Mouse (Mus musculus) brown adipose tissue, adult 24 weeks (tissue): ENCODE measurements around the gene Bnc2. TPM values are rescaled to one million over a fixed set of nuclear protein-coding genes. Genes with fewer than 3 reads are reported as not detected.

Source experiments
- H3K27ac ChIP-seq: fragments of 200-500 bp; replicated peaks from 2 replicates; pipeline ENCODE4 v1.5.1; 2012; ENCODE audit warnings: low read depth, mild to moderate bottlenecking, low read length
- H3K4me1 ChIP-seq: fragments of 200-500 bp; 2 replicates; pipeline ENCODE4 v1.6.1; 2012; ENCODE audit warnings: low read length, mixed read lengths; ENCODE audit not compliant: control insufficient read depth, insufficient read depth, insufficient read length
- H3K4me3 ChIP-seq: fragments of 200-500 bp; 2 replicates; pipeline ENCODE4 v1.5.1; 2012; ENCODE audit warnings: low read depth, mild to moderate bottlenecking, low read length, moderate library complexity; ENCODE audit not compliant: insufficient read depth
- polyA plus RNA-seq: library from polyadenylated mRNA; stranded (reverse); fragments of >200 nt; gene quantifications from 2 replicates; pipeline ENCODE4 v1.2.4, GENCODE M21; 2012; ENCODE audit not compliant: missing spikeins, insufficient read depth, insufficient read length

The Bnc2 gene
- polyA plus RNA-seq, 1 experiment: 2.2 TPM

DNA sequence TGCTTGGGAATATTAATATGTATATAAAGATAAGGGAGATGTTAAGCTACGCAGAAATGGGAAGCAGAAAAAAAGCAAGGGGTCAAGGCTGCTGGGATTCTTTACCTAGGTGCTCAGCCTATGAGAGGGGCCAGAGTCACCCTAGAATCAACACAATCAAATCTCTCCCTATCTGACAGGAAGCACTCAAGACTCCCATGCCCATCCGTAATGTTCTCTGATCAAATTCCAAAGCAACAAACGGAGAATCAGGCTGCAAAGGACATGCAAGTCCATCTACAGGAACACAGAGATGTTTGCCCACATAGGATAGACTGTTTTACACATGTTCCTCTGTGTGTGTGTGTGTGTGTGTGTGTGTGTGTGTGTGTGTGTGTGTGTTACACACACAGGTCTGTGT, 13.7 kb downstream of the Bnc2 start:
- H3K4me1 ChIP-seq: no peaks in the 10 kb centered on the region
- no peak overlapping the region for H3K27ac ChIP-seq

DNA sequence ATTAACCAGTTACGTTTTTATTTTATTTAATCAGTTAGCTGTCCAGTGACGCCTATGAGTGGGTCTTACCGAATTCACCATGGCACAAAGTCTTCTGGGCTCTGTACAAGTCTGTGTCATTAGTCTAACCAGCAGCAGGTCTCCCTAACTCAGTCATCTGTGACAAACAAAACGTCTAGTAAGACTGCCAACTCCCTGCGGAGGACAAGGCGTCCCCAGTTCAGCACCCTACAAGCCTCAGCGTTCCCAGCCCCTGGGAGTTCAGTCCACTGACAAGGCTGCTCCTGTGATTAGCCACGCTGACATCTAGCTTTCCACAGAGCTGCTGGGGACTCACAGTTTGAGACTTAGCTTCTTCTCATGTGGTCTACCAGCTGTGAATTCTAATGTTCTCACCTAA, 23.3 kb downstream of the Bnc2 start:
- no peak overlapping the region for H3K4me3 ChIP-seq
- no peak overlapping the region for H3K27ac ChIP-seq
- H3K4me1 ChIP-seq: no peaks in the 10 kb centered on the region; the same call in 1 of the 2 replicates

More for the DNA sequence above, 13.7 kb downstream of the Bnc2 start:
- H3K4me3 ChIP-seq: no peak overlapping the region

DNA sequence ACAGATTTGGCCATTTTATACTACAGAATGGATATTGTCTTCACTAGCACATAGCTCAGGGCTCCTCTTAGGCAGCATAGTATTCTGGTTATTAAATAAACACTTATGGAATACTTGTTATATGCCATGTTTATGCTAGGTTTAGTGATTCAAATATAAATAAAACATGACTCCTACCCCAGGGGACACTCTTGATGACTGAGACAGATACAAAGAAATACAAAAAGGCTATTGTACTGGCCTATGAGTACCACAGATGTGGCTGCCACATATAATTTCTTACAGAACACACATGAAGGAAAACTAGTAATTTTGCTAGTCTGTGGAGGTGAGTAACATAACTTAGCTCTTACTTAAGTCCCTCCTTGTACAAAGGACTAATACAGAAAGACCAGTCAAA, 28.5 kb downstream of the Bnc2 start:
- H3K4me1 ChIP-seq: no peaks in the 10 kb centered on the region
- no peak overlapping the region for H3K27ac ChIP-seq

DNA sequence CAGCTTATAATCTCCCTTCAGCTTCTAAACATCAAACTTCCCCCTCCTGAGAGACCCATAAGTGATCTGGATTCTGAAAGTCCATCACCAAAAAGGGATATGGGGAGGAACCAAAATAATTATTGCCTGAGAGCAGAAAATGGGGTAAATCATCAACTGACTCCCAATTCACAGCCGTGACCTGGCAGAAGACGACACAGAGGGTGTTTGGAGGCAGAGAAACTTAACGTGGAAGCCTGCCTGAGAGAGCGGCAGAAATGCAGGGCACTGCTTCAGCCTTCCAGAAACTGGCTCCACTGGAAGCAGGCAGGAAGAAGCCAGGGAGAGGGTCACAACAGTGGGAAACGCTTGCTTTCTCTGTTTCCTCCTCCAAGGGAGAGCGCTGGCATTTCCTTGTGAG, 35.9 kb downstream of the Bnc2 start:
- H3K27ac ChIP-seq: no peak overlapping the region
- no peaks in the 10 kb centered on the region for H3K4me1 ChIP-seq
- no peak overlapping the region for H3K4me3 ChIP-seq

More for the DNA sequence above, 28.5 kb downstream of the Bnc2 start:
- no peak overlapping the region for H3K4me3 ChIP-seq

DNA sequence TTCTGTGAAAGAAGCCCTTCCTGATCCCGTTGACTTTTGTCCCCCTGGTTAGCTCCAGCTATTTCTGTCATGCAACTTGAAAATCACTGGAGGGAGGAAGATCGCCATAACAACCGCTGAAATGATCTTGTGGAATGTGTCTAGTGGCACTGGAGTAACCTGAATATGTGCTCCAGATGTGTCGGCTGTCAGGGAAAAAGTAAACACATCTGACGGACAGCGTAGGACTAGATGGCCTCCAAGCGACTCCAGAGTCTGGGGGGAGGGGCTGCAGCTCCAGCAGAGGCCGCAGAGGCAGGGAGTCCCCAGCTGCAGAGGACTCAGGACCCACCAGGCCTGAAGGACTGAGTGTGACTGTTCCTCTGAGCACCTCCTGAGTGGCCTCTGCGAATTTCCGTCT, 37.4 kb downstream of the Bnc2 start:
- Histone ChIP-seq H3K4me1 (no peaks in the 10 kb centered on the region), H3K27ac (no peak overlapping the region), H3K4me3 (peak overlapping the region; percentile 26)

DNA sequence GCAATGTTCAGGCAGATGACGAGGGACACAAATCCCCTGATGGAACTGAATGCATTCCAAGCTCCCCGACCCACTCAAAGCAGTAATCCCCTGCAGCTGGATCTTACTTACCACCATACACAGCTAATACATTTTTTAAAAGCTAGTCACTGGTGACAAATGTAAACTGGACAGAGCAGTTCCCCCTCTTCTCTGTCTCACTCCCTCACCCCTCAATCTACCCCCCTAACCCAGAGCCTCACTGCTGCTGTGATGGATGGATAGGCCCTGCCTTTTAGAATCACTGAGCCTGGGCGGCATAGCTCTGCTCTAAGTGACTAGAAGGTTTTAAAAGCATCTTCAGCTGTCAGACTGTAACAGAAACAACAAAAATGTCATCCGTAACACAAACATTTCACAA, 40.3 kb downstream of the Bnc2 start:
- no peak overlapping the region for H3K27ac ChIP-seq
- no peaks in the 10 kb centered on the region for H3K4me1 ChIP-seq
- H3K4me3 ChIP-seq: no peak overlapping the region

DNA sequence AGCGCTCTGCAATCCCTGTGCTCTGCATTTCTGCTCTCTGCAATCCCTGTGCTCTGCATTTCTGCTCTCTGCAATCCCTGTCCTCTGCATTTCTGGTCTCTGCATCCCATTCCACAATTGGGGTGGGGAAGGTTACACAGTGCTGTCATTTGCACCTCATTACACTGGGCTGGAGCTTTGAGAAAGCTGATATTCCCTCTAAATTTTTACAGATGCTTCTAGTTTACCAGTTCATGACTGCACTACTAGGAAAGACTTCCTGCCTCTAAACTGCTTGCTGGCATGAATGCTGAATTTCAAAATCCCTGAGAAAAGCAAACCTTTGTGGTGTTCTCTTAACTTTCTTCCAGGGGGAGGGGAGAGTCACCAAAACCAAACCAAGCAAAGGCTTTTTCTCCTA, 41.1 kb downstream of the Bnc2 start:
- Histone ChIP-seq H3K4me1 (no peaks in the 10 kb centered on the region), H3K4me3 (no peak overlapping the region), H3K27ac (no peak overlapping the region)

DNA sequence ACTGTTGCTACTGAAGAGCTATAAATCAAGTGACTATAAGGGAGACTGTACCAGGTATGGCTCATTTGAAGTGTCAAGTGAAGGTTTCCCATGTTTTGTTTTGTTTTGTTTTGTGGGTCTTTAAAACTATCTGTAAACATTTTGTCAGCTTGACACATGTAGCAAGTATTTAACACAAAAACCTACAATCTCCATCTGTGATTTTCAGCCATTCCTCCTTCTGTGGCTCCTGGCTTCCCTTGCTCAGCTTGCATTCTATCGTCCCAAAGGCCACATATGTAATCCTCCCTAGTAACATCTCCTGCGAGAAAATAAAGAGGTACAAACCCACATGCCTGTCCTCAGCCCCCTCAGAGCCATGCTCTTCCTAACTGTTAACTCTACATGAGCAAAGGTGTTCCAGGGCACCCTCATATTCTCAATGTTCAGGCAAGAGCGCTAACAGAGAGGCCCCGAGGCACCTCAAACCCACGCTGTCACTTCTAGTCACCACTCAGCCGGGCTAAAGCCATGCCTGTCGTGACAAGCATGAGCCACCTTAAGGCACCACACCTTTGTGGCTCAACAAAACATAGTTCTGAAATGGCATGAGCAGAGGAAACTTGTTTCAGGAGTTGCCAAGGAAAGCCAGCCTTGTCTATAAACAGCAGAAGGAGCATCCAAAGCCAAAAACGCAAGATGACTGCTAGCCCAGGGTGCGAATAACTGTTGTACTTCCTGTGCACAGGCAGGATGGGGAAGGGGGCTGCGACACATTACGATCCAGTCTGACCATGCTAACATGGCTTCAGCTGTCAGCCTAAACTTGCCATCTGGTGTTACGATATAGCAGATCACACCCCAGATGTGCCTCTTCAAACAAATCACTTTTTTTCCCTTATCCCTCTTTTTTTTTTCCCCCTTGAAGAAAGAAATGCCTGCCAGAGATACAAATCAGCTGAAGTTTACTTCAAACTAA, 42.0 kb downstream of the Bnc2 start:
- no peak overlapping the region for H3K4me3 ChIP-seq
- no peak overlapping the region for H3K27ac ChIP-seq
- H3K4me1 ChIP-seq: no peaks in the 10 kb centered on the region

DNA sequence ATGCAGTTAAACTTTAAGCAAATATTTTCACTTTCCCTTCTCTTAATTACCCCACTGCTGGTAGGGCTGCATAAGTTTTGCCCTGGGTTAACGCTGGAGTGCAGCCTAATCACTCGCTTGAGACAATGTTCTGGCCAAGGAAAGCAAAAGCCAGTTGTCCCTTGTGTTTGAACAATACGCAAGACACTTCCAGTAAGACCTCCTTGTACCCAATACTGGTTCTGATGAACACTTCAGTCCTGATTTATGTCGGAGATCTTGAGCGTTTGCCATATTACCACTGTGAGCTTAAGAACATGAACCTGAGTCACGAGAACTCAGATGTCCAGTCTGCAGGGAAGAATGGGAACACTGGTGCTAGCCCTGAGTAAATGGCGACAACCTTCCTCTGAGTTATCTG, 47.5 kb downstream of the Bnc2 start:
- H3K4me1 ChIP-seq: 0 out of 2 replicates have a peak, but pooled peaks cover 2% of the 10 kb centered on the region
- no peak overlapping the region for H3K27ac ChIP-seq
- H3K4me3 ChIP-seq: no peak overlapping the region

DNA sequence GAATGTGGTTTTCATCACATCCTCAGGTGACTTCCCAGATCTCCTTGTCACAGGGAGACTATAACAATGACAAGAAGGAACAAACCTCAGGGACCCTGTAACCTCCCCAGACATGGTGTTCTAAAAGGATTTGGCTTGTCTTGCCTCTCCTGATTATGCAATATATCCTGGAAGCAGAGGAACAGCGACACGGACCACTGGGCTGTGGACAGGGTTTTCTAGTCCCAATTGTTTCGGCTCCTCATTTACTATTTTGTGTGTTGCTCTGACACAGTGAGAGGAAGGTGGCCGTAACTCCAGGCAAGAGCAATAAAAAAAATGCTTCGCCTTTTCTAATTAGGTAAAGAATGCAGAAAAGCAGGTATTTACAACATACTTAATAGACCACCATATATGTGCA, 51.8 kb downstream of the Bnc2 start:
- Histone ChIP-seq H3K4me3 (no peak overlapping the region), H3K27ac (no peak overlapping the region)

DNA sequence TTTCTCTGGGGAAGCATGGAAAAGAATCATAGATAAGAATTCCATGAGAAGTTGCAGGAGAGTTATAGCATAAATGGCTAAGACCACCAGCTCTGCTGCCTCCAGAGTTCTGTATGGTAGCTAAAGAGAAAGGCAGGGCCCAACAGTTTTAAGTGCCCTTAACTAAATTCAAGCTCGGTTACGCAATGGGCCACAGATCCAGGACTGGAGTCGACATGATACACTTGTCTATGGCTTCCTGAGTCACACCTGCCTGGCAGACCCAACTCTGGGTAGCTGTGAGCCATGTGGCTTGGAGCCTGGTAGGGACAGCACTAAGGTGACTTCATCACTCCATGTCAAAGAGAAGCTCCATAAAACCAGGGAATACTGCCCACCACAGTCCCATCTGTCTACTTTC, 53.3 kb downstream of the Bnc2 start:
- no peak overlapping the region for H3K27ac ChIP-seq
- no peak overlapping the region for H3K4me3 ChIP-seq
- H3K4me1 ChIP-seq: 0 out of 2 replicates have a peak, but pooled peaks cover 2% of the 10 kb centered on the region

More for the DNA sequence above, 51.8 kb downstream of the Bnc2 start:
- 0 out of 2 replicates have a peak, but pooled peaks cover 2% of the 10 kb centered on the region for H3K4me1 ChIP-seq

DNA sequence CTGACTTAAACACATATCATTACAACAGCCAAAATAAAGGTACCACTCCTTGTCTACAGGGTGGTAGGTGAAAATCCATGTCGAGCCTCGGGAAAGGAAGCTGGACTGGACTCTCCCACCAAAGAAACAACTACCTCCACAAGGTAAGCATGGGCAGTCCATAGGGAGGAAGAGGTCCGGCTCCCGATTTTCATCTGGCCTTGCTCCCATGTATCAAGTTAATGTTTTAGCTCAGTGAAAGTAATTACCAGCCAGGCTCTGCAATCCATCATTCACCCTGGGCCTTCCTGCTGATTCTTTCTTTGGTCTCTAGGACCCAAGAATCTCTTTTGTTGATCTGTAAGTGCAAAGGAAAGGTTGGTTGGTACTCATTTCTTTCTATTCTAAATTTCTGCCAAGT, 65.2 kb downstream of the Bnc2 start:
- H3K27ac ChIP-seq: no peak overlapping the region
- no peak overlapping the region for H3K4me3 ChIP-seq
- H3K4me1 ChIP-seq: no peaks in the 10 kb centered on the region

DNA sequence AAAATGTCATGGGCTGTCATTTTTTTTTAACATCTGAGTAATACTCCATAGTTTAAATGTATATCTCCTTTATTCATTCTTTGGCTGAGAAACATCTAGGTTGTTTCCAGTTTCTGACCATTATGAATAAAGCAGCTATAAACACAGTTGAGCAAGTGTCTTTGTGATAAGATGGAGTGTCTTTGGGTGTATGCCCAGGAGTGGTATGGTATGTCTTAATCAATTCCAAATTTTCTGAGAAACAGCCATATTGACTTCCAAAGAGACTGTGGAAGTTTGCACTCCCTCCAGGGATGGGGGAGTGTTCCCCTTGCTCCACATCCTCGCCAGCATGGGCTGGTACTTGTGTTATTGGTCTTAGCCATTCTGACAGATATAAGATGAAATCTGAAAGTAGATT, 70.6 kb downstream of the Bnc2 start:
- Histone ChIP-seq H3K4me1 (no peaks in the 10 kb centered on the region), H3K27ac (no peak overlapping the region), H3K4me3 (no peak overlapping the region)

DNA sequence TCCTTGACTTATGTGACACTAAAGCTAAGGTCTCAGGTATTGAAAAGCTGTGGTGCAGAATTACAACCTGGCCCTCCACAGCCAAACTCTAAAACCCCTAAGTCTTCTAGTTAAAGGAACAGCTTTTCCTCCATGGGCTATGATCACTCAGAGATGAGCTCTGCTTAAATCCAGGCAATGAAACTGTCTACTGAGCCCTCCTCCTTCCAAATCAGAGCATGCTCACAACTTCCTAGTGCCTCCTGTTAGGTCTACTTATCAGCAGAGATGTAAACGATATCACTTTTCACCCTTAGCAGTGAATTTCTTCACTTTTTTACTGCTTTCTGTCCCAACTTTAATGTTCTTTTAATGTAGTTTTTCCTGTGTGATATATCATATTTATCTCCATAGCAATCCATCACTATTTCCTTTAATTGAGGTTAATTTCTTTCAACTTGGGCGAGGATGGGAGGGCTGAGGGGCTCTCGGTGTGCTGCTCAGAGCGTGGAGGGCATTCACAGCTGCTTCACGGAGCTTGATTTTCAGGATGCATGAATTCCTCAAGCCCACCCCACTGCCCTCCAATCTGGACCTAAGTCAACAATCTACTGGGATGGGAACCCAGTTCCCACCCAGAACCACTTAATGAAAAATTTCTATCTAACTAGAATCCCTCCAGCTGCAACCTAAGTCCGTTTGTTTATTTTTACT, 94.7 kb downstream of the Bnc2 start:
- Histone ChIP-seq H3K4me3 (no peak overlapping the region), H3K4me1 (no peaks in the 10 kb centered on the region), H3K27ac (no peak overlapping the region)

DNA sequence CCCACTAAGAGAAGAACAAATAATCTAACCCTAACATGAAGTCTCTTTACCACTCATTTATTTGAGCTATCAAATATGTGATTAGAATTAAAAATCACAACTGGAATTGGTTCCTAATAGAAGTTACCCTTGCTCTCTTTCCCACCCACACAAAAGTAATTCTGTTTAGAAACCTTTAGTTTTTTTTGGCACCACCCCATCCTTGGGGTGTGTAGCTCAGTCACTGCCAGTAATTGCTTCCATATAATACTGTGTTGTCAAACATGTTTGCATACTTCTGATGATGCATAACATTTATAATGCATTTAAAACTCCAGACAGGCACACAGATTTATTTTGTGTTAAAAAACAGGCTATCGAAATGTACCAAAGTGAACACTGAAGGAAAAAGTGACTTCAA, 96.8 kb downstream of the Bnc2 start:
- H3K4me3 ChIP-seq: no peak overlapping the region
- H3K27ac ChIP-seq: no peak overlapping the region
- H3K4me1 ChIP-seq: no peaks in the 10 kb centered on the region
